Comparison of ENCODE assay signal across 9 mouse cellular contexts in genomic region chrX:48410388-48410776, GRCm38 (mm10). TPM values are rescaled to one million over a fixed set of nuclear protein-coding genes. Genes with fewer than 3 reads are reported as not detected.
A peak's percentile ranks its signal among the peaks of the same experiment; 100 is the strongest.
DNase-seq lines count a peak whose midpoint lies in the region; ATAC-seq lines count a peak whose summit lies in the region.
"Had no signal": no experiment of that assay in that cellular context is flagged by ENCODE, and none has a peak within 500 bp of the region (broad histone marks: within the 10 kb centered on the region; RNA-seq: fewer than 3 reads in every experiment).

No protein-coding gene starts in this region.

- H3K36me3 ChIP-seq in kidney, embryonic 14.5 days (ENCODE audit: control insufficient read depth, insufficient read depth, low read length) = peaks cover 6% of the 10 kb centered on the region; the same call in 1 of the 2 replicates
- H3K36me3 ChIP-seq in embryonic facial prominence, embryonic 15.5 days = no peaks in the 10 kb centered on the region
- no peaks in the 10 kb centered on the region for H3K36me3 ChIP-seq in intestine, embryonic 15.5 days
- no peaks in the 10 kb centered on the region for H3K36me3 ChIP-seq in midbrain, embryonic 15.5 days (replicated peaks)

- 0 out of 2 replicates have a peak, but pooled peaks have one; percentile 13 for ATAC-seq in kidney, embryonic 14.5 days (ENCODE audit: low FRiP score, low TSS enrichment)
- ATAC-seq in embryonic facial prominence, embryonic 15.5 days (ENCODE audit: insufficient number of reproducible peaks, low FRiP score, low TSS enrichment, low read depth) = no peak; the same call in 1 of the 2 replicates
- no peak for ATAC-seq in intestine, embryonic 15.5 days
- ATAC-seq in midbrain, embryonic 15.5 days (replicated peaks) = peak; percentile 29

- no peak overlapping the region for H3K9ac ChIP-seq in kidney, embryonic 14.5 days (ENCODE audit: low read depth, low read length)
- no peak overlapping the region for H3K9ac ChIP-seq in embryonic facial prominence, embryonic 15.5 days
- H3K9ac ChIP-seq in intestine, embryonic 15.5 days = no peak overlapping the region
- no peak overlapping the region for H3K9ac ChIP-seq in midbrain, embryonic 15.5 days

- WGBS in kidney, embryonic 14.5 days = 28% methylated on average over 7 of the region's 7 CpGs
- WGBS in embryonic facial prominence, embryonic 15.5 days = 30% methylated on average over 7 of the region's 7 CpGs
- 24% methylated on average over 7 of the region's 7 CpGs for WGBS in intestine, embryonic 15.5 days
- WGBS in midbrain, embryonic 15.5 days = 28% methylated on average over 7 of the region's 7 CpGs

- no peaks in the 10 kb centered on the region for H3K27me3 ChIP-seq in kidney, embryonic 14.5 days (ENCODE audit: control insufficient read depth, insufficient read depth, low read length)
- H3K27me3 ChIP-seq in embryonic facial prominence, embryonic 15.5 days = no peaks in the 10 kb centered on the region
- no peaks in the 10 kb centered on the region for H3K27me3 ChIP-seq in intestine, embryonic 15.5 days (replicated peaks)
- no peaks in the 10 kb centered on the region for H3K27me3 ChIP-seq in midbrain, embryonic 15.5 days (replicated peaks)

- no peak for DNase-seq in kidney, adult 11 months
- DNase-seq in adrenal gland, adult 8-10 months = no peak
- no peak for DNase-seq in spleen, postnatal 36 days (ENCODE audit: low spot score in 2 of 2)
- no peak for DNase-seq in left cerebral cortex, postnatal 36 days (ENCODE audit: low spot score in 2 of 2)

- H3K4me3 ChIP-seq in kidney, embryonic 14.5 days (ENCODE audit: low read length) = peak overlapping the region; percentile 40
- peak overlapping the region; percentile 50 for H3K4me3 ChIP-seq in embryonic facial prominence, embryonic 15.5 days (replicated peaks)
- peak overlapping the region; percentile 40 for H3K4me3 ChIP-seq in intestine, embryonic 15.5 days (replicated peaks)
- peak overlapping the region; percentile 43 for H3K4me3 ChIP-seq in midbrain, embryonic 15.5 days

- no peak overlapping the region for H3K27ac ChIP-seq in kidney, embryonic 14.5 days (ENCODE audit: low read depth, low read length)
- no peak overlapping the region for H3K27ac ChIP-seq in embryonic facial prominence, embryonic 15.5 days (replicated peaks)
- H3K27ac ChIP-seq in intestine, embryonic 15.5 days = no peak overlapping the region
- no peak overlapping the region for H3K27ac ChIP-seq in midbrain, embryonic 15.5 days
- H3K27ac ChIP-seq: macrophage had no signal

- peak overlapping the region; percentile 39 for H3K4me2 ChIP-seq in kidney, embryonic 14.5 days (replicated peaks; ENCODE audit: low read depth, low read length)
- peak overlapping the region; percentile 55; the same call in 1 of the 2 replicates for H3K4me2 ChIP-seq in embryonic facial prominence, embryonic 15.5 days (replicated peaks)
- H3K4me2 ChIP-seq in intestine, embryonic 15.5 days (replicated peaks) = peak overlapping the region; percentile 60; the same call in 1 of the 2 replicates
- H3K4me2 ChIP-seq in midbrain, embryonic 15.5 days = peak overlapping the region; percentile 53

- H3K9me3 ChIP-seq in kidney, embryonic 14.5 days (ENCODE audit: control insufficient read depth, low read length) = no peaks in the 10 kb centered on the region
- H3K9me3 ChIP-seq in embryonic facial prominence, embryonic 15.5 days (replicated peaks) = no peaks in the 10 kb centered on the region
- H3K9me3 ChIP-seq in intestine, embryonic 15.5 days = no peaks in the 10 kb centered on the region
- H3K9me3 ChIP-seq in midbrain, embryonic 15.5 days = no peaks in the 10 kb centered on the region

- H3K4me1 ChIP-seq in kidney, embryonic 14.5 days (ENCODE audit: control insufficient read depth, insufficient read depth, low read length) = no peaks in the 10 kb centered on the region
- H3K4me1 ChIP-seq in embryonic facial prominence, embryonic 15.5 days = peaks cover 2% of the 10 kb centered on the region; the same call in 1 of the 2 replicates
- no peaks in the 10 kb centered on the region for H3K4me1 ChIP-seq in intestine, embryonic 15.5 days (replicated peaks)
- H3K4me1 ChIP-seq in midbrain, embryonic 15.5 days = no peaks in the 10 kb centered on the region

- intact Hi-C loops in left cerebral cortex, postnatal 36 days (cut with DNase I) = loop anchor here (5.0 kb wide), 1 partner anchor 418 kb away; no protein-coding TSS in a partner anchor

RNA-seq across cellular contexts. Expression of gene Elf4, which starts 52.5 kb away (rescaled TPM):
- 4.1 and 8.3 TPM in 2 replicates for polyA plus RNA-seq in kidney, embryonic 14.5 days (2014; fragmentation: Nextera tagmentation; extraction: Ambion mirVana)
- polyA plus RNA-seq in embryonic facial prominence, embryonic 15.5 days (2015; fragmentation: Nextera tagmentation; extraction: Ambion mirVana) = 6.5 and 7.3 TPM in 2 replicates
- polyA plus RNA-seq in intestine, embryonic 15.5 days (2015; fragmentation: Nextera tagmentation; extraction: Ambion mirVana) = 13.0 and 13.9 TPM in 2 replicates
- polyA plus RNA-seq in midbrain, embryonic 15.5 days (2015; fragmentation: Nextera tagmentation; extraction: Ambion mirVana) = 0.50 and 0.80 TPM in 2 replicates
- 10 to 100 TPM; 11.1 to 18.4 (median 13.9) TPM for total RNA-seq in adrenal gland, adult 8-10 months (2022)
- 1 to 10 TPM in 1 of 2 experiments, under 1 TPM in 1; 0.99 to 1.1 TPM for total RNA-seq in left cerebral cortex, postnatal 36 days (2021)

Comparison
In these comparisons a context has a peak if more than half of its experiments do, and no peak if none do; other contexts are left out.
1. ATAC-seq: peak in kidney, embryonic 14.5 days (single experiment) and midbrain, embryonic 15.5 days (single experiment); none in embryonic facial prominence, embryonic 15.5 days (single experiment) and intestine, embryonic 15.5 days (single experiment).
2. Peak in every context shown above with its lines, with median percentiles within 50 percentile points of each other: H3K4me2 ChIP-seq and H3K4me3 ChIP-seq.